Mouse (Mus musculus): ENCODE results near the gene Baiap2l1. TPM values are rescaled to one million over a fixed set of nuclear protein-coding genes. Genes with fewer than 3 reads are reported as not detected.

The Baiap2l1 gene
- total RNA-seq, 2 experiments from 2014 or later = 1.6 to 2.2 TPM

DNA sequence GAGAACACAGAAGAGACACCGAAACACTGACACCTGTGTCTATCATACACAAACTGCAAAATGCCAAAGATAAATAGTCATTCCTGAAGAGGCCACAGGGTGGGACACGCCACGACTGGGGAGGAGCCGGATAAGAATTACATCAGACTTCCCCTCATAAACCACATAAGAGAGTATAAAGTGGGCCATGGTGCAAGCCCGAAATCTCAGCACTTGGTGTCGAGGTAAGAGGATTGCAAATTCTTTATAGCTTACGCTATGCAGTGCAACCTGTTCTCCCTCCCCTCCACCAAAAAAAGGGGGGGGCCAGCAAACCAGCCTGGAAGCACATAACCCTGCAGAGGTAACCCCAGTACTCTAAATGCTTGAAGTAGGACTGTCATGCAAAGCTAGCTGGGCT, 63.0 kb downstream of the Baiap2l1 start:
- intact Hi-C loops (cut with DNase I; ENCODE audit: low total_unique reads) = no loop called here

DNA sequence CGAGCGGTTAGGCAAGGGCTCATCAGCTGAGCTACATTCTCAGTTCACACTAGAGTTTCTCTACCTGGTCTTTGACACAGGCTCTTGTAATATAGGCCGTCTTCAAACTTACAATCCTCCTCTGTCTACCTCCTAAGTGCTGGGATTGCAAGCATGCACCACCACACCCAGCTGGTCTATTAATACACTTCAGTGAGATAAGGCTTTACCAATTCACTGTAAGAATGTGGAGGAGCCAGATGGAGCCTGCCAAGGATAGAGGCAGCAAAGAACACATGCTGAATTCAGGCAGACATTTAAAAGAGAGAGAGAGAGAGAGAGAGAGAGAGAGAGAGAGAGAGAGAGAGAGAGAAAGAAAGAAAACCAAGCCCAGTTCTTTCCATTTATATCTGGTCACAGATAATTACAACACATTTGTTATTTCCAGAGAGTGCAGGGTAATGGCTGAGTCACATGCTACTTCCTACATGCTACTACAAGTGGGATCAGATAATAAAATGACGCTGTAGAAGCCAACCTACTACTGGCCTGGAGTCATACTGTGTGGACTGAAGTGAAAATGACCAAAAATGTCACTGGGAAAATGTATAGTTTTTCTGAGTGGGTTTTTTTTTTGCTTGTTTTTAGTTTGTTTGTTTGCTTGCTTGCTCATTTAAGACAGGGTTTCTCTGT, 68.0 kb downstream of the Baiap2l1 start:
- DNase-seq = no peak
- intact Hi-C loops (cut with DNase I; ENCODE audit: low total_unique reads) = no loop called here

More for the DNA sequence above, 63.0 kb downstream of the Baiap2l1 start:
- DNase-seq = no peak

DNA sequence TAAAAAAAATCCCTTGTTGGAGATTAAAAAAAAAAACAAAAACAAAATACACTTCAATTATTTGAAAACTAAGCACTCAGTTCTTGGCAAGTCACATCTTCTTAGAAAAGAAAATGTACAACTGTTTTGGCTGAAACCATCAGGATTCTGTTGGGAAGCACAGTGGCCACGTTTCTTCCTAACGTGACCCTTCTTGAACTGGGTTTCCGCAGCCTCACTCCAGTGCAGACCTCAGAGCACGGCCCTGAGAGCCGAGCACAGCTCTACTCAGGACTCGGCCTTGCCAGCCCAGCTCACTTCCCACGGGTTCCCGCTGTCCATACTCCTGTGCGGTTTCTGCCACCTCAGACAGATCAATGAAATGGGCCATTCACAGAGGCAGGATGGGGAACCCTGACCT, 69.5 kb downstream of the Baiap2l1 start:
- intact Hi-C loops (cut with DNase I; ENCODE audit: low total_unique reads) = no loop called here
- peak; percentile 22 for DNase-seq

DNA sequence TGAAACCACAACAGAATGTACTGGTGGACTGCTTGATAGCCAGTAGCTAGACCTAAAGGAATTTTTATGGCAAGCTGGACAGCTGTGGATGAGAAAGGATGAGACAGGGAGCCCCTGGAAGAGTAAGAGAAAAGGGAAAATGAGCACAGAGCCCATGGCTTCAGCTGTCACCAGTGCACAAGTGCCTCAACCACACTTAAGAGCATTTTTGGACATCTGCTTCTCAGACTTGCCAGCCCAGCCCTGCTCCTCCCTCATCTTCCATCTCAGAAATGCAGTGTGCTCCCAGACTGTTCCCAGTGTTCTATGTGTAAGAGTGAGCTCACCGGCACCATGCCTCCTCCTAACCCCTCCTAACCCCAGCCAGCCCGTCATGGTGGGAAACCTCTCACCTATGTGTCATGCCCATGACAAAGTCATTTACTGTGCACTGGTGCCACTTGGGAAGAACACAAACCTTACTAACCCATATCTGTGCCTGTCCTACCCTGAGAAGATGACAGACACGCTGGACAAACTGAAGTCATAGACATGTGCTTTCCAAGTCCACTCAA, 70.6 kb downstream of the Baiap2l1 start:
- DNase-seq = no peak
- intact Hi-C loops (cut with DNase I; ENCODE audit: low total_unique reads) = no loop called here

DNA sequence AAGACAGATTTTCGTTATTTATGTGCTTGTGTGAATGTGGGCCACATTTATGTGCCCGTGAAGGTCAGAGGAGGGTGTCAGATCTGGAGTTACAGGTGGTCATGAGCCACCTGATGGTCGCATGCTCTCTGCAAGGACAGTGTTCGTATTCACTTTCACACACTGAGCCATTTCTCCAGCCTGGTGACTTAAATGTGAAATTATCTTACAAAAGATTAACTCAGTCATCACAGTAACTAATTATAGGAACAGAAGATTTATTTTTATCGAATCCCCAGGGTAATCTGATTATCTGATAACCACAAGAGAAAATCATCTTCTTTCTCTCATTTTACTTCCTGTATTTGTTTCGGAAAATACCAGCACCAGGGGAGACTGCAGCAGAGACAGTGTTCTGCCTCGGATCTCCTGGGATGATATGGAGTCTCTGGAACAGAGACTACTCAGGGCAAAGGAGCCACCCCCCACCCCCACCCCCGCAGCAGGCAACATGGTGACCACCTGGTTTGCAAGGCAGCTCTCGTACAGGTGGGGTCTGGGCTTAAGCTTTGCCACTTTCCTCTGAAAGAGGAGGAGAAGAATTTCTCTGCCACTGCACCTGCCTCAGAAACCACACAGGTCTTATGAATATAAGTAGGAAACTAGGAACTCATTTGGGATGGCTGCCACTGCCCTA, 71.2 kb downstream of the Baiap2l1 start:
- intact Hi-C loops (cut with DNase I; ENCODE audit: low total_unique reads) = no loop called here
- no peak for DNase-seq

DNA sequence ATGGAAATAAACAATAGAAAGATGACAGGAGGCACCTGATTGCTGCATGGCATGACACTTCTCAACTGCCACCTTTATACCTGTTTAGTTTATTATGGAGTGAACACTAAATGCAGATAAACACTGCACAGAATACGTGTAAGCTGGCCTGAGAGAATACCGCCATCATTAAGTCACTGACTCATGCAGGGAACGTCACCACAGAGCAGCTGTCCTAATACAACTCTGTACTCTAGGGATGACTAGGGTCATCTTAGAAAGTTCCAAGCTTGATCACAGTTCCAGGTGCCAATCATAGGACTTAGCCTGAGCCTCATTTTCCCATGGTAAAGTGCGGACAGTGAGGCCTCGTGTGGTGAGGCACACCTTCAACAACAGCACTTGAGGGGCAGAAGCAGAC, 73.3 kb downstream of the Baiap2l1 start:
- intact Hi-C loops (cut with DNase I; ENCODE audit: low total_unique reads) = no loop called here
- DNase-seq = no peak

DNA sequence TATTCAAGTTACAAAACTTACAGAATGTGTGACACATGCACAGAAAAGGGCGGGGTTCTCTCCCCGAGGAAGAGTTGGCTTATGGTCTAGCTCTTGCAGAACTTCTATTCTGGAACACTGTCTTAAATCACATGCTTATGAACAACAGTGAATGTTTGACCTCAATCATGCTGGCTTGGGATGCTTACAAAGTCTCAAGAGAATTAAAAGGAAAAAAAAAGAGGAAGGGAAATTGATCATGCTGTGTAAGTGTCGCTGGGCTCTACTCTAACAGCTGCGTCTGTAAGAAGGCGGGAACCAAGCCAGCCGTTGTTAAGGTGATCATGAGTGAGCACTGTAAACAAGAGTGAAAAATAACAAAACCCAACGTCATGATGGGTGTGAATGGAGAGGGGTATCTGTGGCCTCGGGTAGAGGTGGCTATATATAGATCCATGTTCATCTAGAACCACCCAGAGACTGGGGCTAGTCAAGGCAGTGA, 74.3 kb downstream of the Baiap2l1 start:
- DNase-seq = peak; percentile 51
- intact Hi-C loops (cut with DNase I; ENCODE audit: low total_unique reads) = no loop called here

DNA sequence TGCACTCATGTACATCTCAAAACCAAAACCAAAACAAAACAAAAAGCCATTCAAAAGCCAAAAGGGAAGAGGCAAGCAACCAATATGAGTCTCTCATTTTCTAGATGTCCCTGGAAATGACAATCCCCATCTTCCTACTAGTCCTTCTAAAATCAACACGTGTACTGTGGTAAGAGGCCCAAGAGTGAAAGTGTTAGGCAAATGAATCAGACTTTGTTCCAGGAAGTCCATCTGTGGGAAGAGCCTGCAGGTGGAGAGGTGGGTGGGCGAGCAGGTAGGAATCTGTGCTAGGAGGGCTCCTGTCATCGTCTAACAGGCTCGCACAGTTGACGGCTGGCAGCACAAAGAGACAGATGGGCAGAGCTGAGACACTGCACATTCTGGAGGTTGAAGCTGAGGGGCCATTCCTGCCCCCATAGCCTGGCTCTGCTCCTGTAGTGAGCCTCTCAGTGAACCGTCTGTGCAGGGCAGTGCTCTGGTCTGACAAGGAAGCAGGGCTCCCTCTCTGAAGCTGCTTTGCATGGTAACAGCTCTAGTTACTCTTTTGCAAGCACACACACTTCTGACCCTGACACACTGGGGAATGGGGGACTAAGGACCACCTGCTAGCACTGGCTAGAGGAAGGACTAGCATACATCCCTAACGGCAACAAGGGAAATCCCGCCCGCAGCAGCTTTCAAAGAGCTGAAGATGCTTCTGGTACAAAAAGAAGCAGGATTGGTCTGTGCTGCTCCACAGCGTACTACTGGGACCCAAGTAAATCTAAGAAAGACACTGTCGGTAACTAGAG, 75.2 kb downstream of the Baiap2l1 start:
- intact Hi-C loops (cut with DNase I; ENCODE audit: low total_unique reads) = no loop called here
- DNase-seq = no peak

DNA sequence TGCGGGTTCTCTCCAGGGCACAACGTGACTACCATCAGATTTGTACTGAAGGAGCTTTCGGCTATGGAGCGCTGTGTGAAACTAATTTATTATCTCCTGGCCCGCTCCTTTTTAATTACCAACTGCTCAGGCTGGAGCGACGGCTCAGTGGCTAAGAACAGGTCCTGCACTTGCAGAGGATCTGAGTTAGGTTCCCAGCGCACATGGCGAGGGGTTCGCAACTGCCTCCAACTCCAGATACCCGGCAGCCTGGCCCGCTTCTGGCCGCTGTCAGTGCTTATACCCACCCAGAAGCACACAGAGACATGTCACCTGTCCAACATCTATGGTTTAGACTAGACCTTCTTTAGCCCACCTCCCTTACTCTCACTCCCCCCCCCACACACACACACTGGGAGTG, 78.0 kb downstream of the Baiap2l1 start:
- intact Hi-C loops (cut with DNase I; ENCODE audit: low total_unique reads) = no loop called here
- no peak for DNase-seq

DNA sequence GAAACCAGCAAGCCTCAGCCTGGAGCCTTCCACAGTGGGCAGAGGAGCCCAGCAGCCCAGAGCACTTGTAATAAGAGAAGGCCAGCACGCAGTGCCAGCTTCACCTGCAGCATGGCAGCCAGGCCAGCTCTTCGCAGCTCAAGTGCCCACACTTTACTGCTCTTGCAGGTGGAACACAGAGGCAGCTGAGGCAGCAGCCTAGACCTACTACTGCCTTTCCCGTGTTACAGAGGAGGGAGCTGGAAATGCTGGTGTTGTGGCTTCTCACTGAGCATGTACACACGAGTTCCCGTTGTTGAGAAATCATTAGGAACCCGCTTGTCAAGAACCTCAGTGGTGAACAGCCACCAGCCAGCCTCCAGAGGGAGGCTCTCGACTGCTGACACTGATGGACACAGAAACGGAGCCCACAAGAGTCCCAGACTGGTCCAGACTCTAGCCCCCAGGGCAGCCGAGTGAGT, 78.8 kb downstream of the Baiap2l1 start:
- intact Hi-C loops (cut with DNase I; ENCODE audit: low total_unique reads) = no loop called here
- DNase-seq = no peak

DNA sequence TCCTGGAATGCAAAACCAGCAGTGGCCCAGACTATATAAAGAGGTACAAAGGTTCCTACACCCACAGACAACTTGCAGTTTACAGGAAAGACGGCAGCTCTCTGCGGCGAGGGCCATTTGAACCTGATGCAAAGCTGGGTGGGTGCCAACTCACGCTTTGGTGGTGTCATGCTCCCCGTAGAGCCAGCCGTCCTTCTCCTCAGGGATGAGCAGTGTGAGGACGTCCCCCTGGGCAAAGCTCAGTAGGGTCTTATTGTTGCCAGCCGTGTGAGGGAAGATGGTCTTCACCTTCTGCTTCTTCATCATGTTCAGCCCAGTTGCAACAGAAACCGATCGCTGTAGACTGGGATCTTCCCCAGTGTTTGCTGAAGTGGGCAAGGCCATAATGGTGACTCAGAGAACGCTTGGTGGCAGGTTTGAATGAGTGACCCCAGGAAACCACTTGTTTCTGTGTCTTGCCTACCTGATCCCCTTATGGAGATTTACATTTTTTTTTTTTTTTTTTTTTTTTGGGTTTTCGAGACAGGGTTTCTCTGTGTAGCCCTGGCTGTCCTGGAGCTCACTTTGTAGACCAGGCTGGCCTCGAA, 79.4 kb downstream of the Baiap2l1 start:
- intact Hi-C loops (cut with DNase I; ENCODE audit: low total_unique reads) = no loop called here
- no peak for DNase-seq

DNA sequence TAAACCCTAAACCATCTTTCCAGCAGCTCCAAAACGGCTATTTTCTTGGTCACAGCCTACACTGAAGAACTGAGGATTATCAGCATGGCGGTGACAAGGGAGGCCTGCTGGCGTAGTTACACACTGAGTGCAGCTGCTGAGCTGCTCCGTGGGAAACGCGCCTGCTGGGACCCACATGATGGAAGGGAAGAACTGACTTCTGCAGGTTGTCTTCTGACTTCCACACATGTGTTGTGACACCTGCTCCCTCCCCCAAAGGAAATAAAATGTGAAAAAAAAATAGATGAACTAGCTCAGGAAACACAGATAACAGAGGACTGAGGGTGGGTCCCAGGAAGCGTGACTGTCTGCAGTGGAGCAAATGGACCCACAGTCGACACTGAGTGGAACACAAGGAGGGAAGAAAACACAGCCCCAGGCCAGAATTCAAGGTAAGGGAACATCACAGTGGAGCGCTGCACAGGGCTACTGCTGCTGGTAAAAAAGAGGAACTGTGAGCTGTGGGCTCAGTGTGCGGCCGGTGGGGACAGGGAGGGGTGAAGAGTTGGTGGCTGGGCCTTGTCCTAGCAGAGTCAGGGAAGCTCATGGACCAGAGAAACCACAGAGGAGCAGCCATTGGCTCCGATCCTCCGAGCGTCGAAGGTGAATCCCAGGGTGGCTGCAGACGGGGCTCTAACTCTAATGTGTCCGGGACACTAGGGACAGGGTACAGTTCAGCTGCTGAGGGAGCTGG, 80.8 kb downstream of the Baiap2l1 start:
- no peak for DNase-seq
- intact Hi-C loops (cut with DNase I; ENCODE audit: low total_unique reads) = no loop called here

DNA sequence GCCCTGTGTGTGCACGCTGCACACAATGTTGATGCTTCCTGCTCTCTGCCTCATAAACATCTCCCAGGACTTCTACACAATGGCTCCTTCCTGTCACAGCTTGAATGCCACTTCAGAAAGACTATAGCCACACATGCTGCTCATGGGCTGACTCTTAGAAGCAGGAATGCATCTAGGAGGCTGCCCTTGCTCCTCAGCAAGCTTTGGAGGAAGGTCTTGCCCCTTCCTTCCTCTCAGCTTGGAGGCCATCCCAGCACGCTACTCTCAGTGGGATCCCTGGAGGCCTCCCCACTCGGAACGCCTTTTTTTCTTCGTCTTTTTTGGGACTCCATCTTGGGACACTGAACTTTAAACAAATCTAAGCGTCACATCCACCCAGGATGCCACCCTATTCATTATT, 83.0 kb downstream of the Baiap2l1 start:
- intact Hi-C loops (cut with DNase I; ENCODE audit: low total_unique reads) = no loop called here
- DNase-seq = peak; percentile 42

DNA sequence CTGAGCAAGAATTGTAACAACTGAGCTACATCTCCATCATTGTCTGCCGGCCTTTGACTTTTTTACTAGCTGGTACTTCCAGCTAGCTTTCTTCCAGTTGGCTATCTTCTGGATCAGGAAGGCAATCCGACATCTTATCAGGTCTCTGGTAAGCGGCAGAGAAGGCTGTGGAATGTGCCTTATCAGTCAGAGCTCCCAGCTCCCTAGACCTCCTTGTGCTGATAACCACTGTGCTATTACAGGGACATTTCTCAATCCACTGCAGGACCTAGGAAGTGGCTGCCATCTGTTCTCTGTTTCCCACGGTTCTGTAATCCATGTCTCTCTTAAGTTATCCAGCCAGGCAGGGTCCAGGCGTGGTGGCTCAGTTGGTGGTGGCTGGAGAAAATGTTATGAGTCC, 86.1 kb downstream of the Baiap2l1 start:
- intact Hi-C loops (cut with DNase I; ENCODE audit: low total_unique reads) = no loop called here
- no peak for DNase-seq

DNA sequence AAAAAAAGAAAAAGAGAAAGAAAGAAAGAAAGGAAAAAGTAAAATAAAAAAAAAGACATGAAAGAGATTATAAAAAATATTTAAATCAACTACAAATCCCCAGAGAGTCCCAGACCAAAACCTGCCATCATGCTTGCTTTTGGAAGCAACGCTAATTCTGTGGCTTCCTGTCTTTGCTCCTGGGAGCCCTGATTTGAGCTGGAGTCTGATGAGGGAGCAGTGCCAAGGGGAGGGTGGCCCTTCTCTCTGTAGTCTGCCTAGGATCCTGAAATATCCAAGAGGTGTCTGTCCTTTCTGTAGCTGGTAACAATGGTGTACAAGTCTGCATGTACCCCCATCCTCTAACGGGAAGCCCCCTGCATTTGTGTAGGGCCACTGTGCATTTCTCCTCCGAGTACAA, 86.8 kb downstream of the Baiap2l1 start:
- intact Hi-C loops (cut with DNase I; ENCODE audit: low total_unique reads) = no loop called here
- no peak for DNase-seq

DNA sequence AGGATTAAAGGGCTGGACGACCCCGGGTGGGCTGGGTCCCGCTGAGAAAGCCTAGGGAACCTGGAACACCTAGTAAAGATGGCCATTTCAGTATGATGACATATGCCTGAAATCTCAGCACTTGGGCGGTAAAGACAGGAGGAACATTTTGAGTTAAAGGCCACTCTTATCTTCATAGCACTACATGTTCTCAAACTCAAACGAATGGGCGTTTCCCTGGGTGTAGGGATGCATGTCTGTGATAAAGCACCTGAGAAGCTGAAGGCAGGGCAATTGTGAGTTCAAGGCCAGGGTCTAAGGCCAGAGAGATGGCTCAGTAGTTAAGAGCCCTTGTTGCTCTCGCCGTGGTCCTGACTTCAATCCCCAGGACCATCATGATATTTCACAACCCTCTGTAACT, 87.5 kb downstream of the Baiap2l1 start:
- intact Hi-C loops (cut with DNase I; ENCODE audit: low total_unique reads) = no loop called here
- DNase-seq = no peak

DNA sequence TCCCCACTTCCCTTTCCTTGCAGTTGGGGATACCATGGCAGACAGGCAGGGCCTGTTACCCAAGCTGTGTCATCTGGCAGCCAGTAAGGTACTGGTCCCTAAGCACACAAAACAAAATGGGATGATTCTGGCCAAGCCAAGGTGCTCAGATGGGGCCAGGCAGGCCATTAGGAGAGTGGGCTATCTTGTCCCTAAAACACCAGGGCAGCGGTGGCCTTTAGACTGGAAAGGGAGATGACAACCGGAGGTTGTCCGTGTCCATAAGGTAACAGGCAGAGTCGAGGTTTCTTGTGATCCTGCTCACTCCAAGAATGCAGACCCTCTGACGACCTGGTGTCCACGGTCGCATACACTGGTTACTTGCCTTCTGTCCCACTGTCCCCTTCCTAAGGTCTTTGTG, 88.0 kb downstream of the Baiap2l1 start:
- intact Hi-C loops (cut with DNase I; ENCODE audit: low total_unique reads) = no loop called here
- no peak for DNase-seq

DNA sequence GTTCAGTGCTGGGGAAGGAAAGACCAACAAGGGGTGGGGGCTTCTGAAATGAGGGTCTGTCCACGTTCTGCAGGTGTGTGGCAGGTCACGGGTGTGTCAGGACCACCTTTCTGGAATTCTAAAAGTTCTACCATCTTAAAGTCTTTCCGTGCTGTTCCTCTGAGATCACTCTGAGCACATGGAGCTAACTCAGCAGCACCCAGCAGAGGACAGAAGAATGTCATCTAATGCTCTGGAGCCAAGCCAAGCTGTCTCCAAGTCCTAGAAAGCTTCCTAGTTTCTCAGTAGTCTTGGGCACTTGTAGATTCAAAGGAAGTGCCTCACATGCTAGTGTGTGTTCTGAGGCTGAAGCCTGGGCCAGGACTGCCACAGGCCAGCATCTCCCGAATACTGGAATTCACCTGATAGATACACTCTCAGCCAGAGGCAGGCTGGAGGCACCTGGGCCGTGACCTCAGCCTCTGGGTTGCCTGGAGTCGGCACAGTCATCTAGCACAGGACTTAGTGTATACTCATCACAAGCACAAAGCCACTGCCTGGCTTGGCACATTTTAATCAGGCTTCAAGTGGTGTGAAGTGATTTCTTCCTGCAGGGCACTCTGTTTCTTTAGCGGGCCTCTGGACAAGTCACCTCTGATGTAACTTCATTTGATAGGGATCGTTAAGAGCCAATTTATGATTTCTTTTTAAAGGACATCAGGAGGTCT, 90.2 kb downstream of the Baiap2l1 start:
- peak; percentile 48 for DNase-seq
- intact Hi-C loops (cut with DNase I; ENCODE audit: low total_unique reads) = no loop called here

DNA sequence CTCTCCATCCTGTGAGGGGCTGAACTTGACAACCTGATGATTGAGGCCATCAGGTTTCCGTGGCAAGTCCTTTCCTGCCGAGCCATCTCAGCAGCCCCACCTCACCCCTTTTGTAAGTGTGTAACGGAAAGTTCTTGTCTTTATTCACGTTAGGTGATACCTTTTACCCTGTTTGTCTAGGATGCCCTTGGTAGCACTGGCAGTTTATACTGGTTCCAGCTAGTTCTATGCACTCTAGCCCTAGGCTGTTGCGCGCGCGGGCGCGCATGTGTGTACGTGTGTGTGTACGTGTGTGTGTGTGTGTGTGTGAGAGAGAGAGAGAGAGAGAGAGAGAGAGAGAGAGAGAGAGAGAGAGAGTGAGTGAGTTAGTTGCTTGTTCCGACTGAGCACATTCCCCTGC, 94.4 kb downstream of the Baiap2l1 start:
- DNase-seq = no peak
- intact Hi-C loops (cut with DNase I; ENCODE audit: low total_unique reads) = no loop called here

All from gastrocnemius, postnatal 14 days (tissue).